Mouse (Mus musculus) midbrain, postnatal 0 days (tissue): Measurements from ENCODE around the gene Hrh1. TPM values are rescaled to one million over a fixed set of nuclear protein-coding genes. Genes with fewer than 3 reads are reported as not detected.

Experiments
- ATAC-seq: fragments of 200-750 bp; cut with Nextera tagmentation; 2 replicates; pipeline ENCODE4 v1.8.0; 2017; ENCODE audit warnings: moderate number of reproducible peaks, mild to moderate bottlenecking, moderate TSS enrichment, moderate library complexity; ENCODE audit not compliant: low FRiP score
- DNase-seq: peaks from one replicate; pipeline ENCODE4 v3.0.0-alpha.2; 2015; ENCODE audit warnings: low spot score
- H3K27ac ChIP-seq: fragments of 300-500 bp; sonication (generic); 2 replicates; pipeline ENCODE4 v1.5.1; 2014; ENCODE audit warnings: low read depth, mild to moderate bottlenecking, low read length, mixed read lengths
- H3K27me3 ChIP-seq: fragments of 300-500 bp; sonication (generic); 2 replicates; pipeline ENCODE4 v1.6.1; 2014; ENCODE audit warnings: low read length, control low read depth, mixed read lengths; ENCODE audit not compliant: insufficient read depth
- H3K36me3 ChIP-seq: fragments of 300-500 bp; sonication (generic); 2 replicates; pipeline ENCODE4 v1.6.1; 2014; ENCODE audit warnings: low read length, control low read depth, mixed read lengths; ENCODE audit not compliant: insufficient read depth
- H3K4me1 ChIP-seq: fragments of 300-500 bp; sonication (generic); 2 replicates; pipeline ENCODE4 v1.6.1; 2014; ENCODE audit warnings: mild to moderate bottlenecking, control low read depth, antibody characterized with exemption, low read length, mixed read lengths; ENCODE audit not compliant: insufficient read depth
- H3K4me2 ChIP-seq: fragments of 300-500 bp; sonication (generic); 2 replicates; pipeline ENCODE4 v1.6.1; 2014; ENCODE audit warnings: low read depth, mild to moderate bottlenecking, low read length, mixed read lengths; ENCODE audit not compliant: poor library complexity, severe bottlenecking
- H3K4me3 ChIP-seq: fragments of 300-500 bp; sonication (generic); 2 replicates; pipeline ENCODE4 v1.5.1; 2014; ENCODE audit warnings: low read depth, mild to moderate bottlenecking, low read length, moderate library complexity
- H3K9ac ChIP-seq: fragments of 300-500 bp; sonication (generic); replicated peaks from 2 replicates; pipeline ENCODE4 v1.6.1; 2014; ENCODE audit warnings: mild to moderate bottlenecking, low read length, moderate library complexity, mixed read lengths; ENCODE audit not compliant: poor library complexity, severe bottlenecking
- H3K9me3 ChIP-seq: fragments of 300-500 bp; sonication (generic); 2 replicates; pipeline ENCODE4 v1.6.1; 2016; ENCODE audit warnings: low read length, control low read depth
- CTCF ChIP-seq: IDR thresholded peaks from 2 replicates; pipeline ENCODE4 v1.5.1; 2016; ENCODE audit warnings: antibody characterized with exemption, mild to moderate bottlenecking
- WGBS: fragments of 180-500 bp; shearing (Covaris S2); extraction: QIAGEN DNeasy Blood & Tissue Kit; methylation state at CpG from one replicate; pipeline ENCODE4 v1.1.7; 2014; 5-methylcytosine and 5-hydroxymethylcytosine counted together
- polyA plus RNA-seq: library from polyadenylated mRNA; unstranded; fragments of >200 nt; fragmentation: Nextera tagmentation; extraction: Ambion mirVana; gene quantifications from 2 replicates; pipeline ENCODE4 v1.2.1, GENCODE M21; 2015
- total RNA-seq: library from RNA; depleted of rRNA; stranded (reverse); fragments of >200 nt; gene quantifications from 2 replicates; pipeline ENCODE4 v1.2.3, GENCODE M21; 2014

The Hrh1 gene
- total and polyA plus RNA-seq, 2 experiments from 2014 or later = 1.6 to 1.9 TPM

DNA sequence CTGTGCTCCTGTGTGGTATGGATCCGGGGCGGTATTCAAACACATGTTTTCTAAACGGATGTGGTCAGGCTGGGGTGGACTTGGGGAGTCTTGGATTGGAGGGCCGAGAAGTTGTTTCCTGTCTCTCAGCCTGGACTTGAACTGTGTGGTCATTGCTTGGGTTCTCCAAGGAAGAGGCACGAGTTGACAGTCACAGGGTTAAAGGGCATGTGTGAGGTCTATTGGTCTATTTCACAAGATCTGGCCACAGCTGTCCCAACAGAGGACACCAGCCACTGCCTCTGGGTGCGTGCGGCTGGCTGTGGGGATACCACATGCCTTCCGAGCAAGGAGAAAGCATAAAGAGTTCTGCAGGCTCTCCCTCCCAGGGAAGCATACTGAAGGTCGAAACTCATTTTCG lies 2.7 kb downstream of the Hrh1 start:
- 82% methylated on average over 10 of the region's 10 CpGs for WGBS
- Histone ChIP-seq H3K9me3 (no peaks in the 10 kb centered on the region), H3K4me1 (0 out of 2 replicates have a peak, but pooled peaks cover 4% of the 10 kb centered on the region), H3K4me2 (no peak overlapping the region), H3K4me3 (no peak overlapping the region), H3K36me3 (no peaks in the 10 kb centered on the region), H3K27ac (no peak overlapping the region), H3K27me3 (peaks cover 23% of the 10 kb centered on the region; the same call in 1 of the 2 replicates), H3K9ac (no peak overlapping the region)
- no peak for TF ChIP-seq CTCF
- ATAC-seq (no peak), DNase-seq (no peak)

DNA sequence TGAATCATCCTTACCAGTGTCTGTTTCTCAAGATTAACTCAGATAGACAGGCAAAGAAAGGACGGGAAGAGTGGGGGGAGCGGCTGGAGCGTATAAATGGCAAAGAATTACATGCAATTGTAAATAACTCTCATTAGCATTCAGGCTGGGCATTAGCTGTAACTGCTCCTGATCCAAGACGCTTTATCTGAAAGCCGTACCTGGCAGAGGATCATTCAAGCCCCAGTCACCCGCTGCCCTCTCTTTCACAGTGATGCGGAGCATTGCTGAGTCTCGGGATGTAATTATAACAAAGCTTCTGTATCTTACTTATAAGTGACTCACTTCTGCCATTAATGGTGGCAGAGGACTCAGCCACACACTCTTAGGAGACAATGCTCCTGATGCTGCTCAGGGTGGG lies 3.1 kb downstream of the Hrh1 start:
- Histone ChIP-seq H3K4me1 (0 out of 2 replicates have a peak, but pooled peaks cover 4% of the 10 kb centered on the region), H3K4me3 (no peak overlapping the region), H3K9ac (no peak overlapping the region), H3K27ac (no peak overlapping the region), H3K27me3 (peaks cover 23% of the 10 kb centered on the region; the same call in 1 of the 2 replicates), H3K36me3 (no peaks in the 10 kb centered on the region), H3K9me3 (no peaks in the 10 kb centered on the region), H3K4me2 (no peak overlapping the region)
- ATAC-seq = no peak
- DNase-seq = no peak
- 46% methylated on average over 8 of the region's 8 CpGs for WGBS
- TF ChIP-seq CTCF = no peak

DNA sequence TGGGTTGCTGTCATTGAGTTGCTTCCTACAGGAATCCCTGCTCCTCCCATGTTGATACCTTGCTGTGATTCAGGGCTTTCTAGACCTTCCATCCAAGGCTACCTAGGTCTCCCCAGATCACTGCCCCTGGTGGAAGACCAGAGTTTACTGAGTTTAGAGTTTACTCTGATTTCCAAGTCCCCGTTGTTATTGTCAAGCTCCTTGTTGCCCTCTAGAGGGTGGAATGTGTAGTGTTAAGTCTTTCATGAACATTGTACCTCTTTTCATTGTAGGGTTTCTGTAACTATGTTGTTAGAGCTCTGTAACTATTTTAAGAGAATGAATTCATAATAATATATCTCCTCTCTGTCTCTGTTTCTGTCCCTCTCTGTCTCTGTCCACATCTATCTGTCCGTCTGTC lies 4.4 kb downstream of the Hrh1 start:
- Histone ChIP-seq H3K27ac (no peak overlapping the region), H3K27me3 (peaks cover 15% of the 10 kb centered on the region; the same call in 1 of the 2 replicates), H3K4me1 (0 out of 2 replicates have a peak, but pooled peaks cover 4% of the 10 kb centered on the region), H3K4me3 (no peak overlapping the region), H3K9ac (no peak overlapping the region), H3K9me3 (no peaks in the 10 kb centered on the region), H3K36me3 (no peaks in the 10 kb centered on the region), H3K4me2 (no peak overlapping the region)
- DNase-seq (no peak), ATAC-seq (no peak)
- 84% methylated on average over 2 of the region's 2 CpGs for WGBS
- peak; percentile 52 for TF ChIP-seq CTCF

DNA sequence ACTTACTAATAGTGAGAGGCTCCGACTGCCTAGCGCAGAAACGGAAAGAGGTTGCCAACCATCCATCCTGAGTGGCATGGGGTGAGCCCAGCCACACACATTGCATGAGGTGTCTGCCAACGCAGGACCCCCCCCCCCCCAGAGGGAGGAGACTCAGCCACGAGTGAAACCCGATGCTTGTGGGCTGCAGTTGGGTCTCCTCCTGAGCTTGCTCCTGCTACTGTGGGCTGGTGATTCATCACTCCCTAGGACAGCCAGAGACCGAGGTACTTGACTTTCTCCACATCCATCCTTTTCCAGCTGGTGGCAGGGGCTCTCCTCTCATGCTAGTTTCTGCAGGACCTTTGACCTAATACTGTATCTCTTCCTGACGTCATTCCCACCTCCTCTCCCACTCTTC lies 5.9 kb downstream of the Hrh1 start:
- no peak overlapping the region for H3K4me2 ChIP-seq
- H3K4me1 ChIP-seq = no peaks in the 10 kb centered on the region
- DNase-seq = no peak
- 0 out of 2 replicates have a peak, but pooled peaks cover 5% of the 10 kb centered on the region for H3K27me3 ChIP-seq
- H3K36me3 ChIP-seq = no peaks in the 10 kb centered on the region
- 0 out of 2 replicates have a peak, but pooled peaks have one; percentile 33 for ATAC-seq
- H3K27ac ChIP-seq = no peak overlapping the region
- TF ChIP-seq CTCF = no peak
- H3K9me3 ChIP-seq = no peaks in the 10 kb centered on the region
- H3K9ac ChIP-seq = no peak overlapping the region
- 48% methylated on average over 8 of the region's 8 CpGs for WGBS
- no peak overlapping the region for H3K4me3 ChIP-seq

DNA sequence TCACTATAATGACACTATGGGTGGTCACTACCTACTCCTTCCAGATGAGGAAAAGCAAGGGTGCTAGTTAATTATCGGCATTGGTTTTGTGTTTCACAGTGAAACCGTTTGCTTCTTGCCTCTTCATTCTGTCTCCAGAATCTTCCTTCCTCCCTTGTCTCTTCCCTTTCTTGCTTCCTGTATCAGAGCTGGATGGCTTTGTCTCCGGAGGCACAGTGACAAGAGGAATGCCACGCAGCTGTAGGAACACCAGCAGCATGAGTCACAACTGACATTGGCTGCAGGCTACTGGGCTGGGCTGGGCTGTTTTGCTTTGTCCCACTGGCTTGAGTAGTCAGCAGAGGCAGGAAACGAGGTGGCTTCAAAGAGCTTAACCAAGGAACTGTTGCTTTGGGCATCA lies 6.4 kb downstream of the Hrh1 start:
- Histone ChIP-seq H3K9ac (no peak overlapping the region), H3K4me3 (no peak overlapping the region), H3K4me1 (no peaks in the 10 kb centered on the region), H3K27me3 (0 out of 2 replicates have a peak, but pooled peaks cover 5% of the 10 kb centered on the region), H3K4me2 (no peak overlapping the region), H3K9me3 (no peaks in the 10 kb centered on the region), H3K27ac (no peak overlapping the region), H3K36me3 (no peaks in the 10 kb centered on the region)
- DNase-seq (no peak), ATAC-seq (no peak)
- 57% methylated on average over 5 of the region's 5 CpGs for WGBS
- no peak for TF ChIP-seq CTCF

DNA sequence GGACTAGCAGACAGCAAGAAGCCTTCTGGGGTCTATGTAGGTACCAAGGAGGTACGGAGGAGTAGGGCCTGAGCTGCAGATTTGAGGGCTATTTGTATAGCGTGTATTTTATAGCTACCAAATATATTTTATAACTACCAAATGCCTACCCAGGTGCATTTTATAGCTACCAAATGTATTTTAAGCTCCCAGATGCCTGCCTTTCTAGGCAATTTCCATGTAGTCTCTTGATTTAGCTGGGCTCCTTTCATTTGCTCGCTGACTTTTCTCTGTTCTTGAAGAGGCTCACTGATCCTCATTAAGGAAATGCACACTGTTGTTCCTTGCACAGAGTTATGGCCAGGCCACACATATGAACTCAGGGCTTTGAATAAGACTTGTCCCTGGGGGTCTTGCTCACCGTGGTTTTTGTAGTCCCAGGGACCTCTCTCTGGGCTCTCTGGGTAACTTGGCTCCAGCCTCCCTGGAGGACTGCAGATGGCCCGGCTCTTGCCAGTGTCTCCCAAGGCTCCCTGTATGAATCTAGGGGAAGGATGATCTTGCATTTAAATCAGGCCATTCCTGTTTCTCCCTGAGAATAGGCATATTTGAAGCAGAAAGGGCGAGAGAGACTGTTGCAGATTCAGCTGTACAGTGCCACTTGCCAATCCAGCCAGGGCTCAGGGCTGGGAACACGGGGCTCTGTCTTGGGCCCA lies 7.2 kb downstream of the Hrh1 start:
- H3K27ac ChIP-seq = peak overlapping the region; percentile 21; the same call in 1 of the 2 replicates
- H3K9me3 ChIP-seq = no peaks in the 10 kb centered on the region
- ATAC-seq = no peak
- H3K4me1 ChIP-seq = no peaks in the 10 kb centered on the region
- no peaks in the 10 kb centered on the region for H3K36me3 ChIP-seq
- no peak overlapping the region for H3K4me2 ChIP-seq
- H3K27me3 ChIP-seq = no peaks in the 10 kb centered on the region
- H3K9ac ChIP-seq = no peak overlapping the region
- DNase-seq = peak; percentile 53
- no peak overlapping the region for H3K4me3 ChIP-seq
- no peak for TF ChIP-seq CTCF
- 71% methylated on average over 7 of the region's 7 CpGs for WGBS
